Mouse (Mus musculus): ENCODE measurements around the gene Alkbh1. TPM values are rescaled to one million over a fixed set of nuclear protein-coding genes. Genes with fewer than 3 reads are reported as not detected.

The Alkbh1 gene
- total and polyA plus RNA-seq, 2 experiments from 2014 or later = 20.3 to 36.8 TPM

DNA sequence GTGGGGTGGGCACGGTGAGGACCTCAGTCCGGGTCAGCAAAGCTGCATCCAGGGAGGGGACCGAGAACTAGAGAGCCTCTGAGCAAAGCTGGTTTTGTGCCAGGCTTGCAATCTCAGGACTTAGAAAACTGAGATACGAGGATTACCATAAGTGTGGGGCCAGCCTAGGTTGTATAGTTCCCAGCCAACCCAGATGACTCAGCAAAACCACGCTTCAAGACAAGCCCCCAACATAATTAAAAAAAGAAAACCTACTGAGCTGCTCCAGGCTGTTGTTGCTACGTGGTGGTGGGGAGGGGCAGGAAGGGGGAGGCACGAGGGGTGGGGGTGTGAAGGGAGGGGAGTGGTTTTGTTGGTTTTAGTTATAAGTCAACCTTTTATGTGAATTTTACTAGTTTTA is 32.8 kb downstream of the Alkbh1 start:
- no peak overlapping the region for H3K27ac ChIP-seq (ENCODE audit: low read depth, low read length)
- H3K9me3 ChIP-seq (ENCODE audit: low read length) = no peaks in the 10 kb centered on the region
- no peak overlapping the region for H3K4me3 ChIP-seq (ENCODE audit: low read depth, low read length)
- no peak overlapping the region for H3K9ac ChIP-seq (replicated peaks; ENCODE audit: low read length, poor library complexity, severe bottlenecking)
- no peak for DNase-seq (ENCODE audit: low spot score)
- no peak overlapping the region for H3K4me2 ChIP-seq (ENCODE audit: low read depth, low read length, poor library complexity, severe bottlenecking)
- 57% methylated on average over 7 of the region's 7 CpGs for WGBS
- no peaks in the 10 kb centered on the region for H3K4me1 ChIP-seq (ENCODE audit: insufficient read depth, low read length)
- ATAC-seq (ENCODE audit: low FRiP score) = no peak
- no peaks in the 10 kb centered on the region for H3K27me3 ChIP-seq (ENCODE audit: insufficient read depth, low read length)
- no peak for TF ChIP-seq CTCF (IDR thresholded peaks at IDR 0.05)
- H3K36me3 ChIP-seq (ENCODE audit: insufficient read depth, low read length) = no peaks in the 10 kb centered on the region

DNA sequence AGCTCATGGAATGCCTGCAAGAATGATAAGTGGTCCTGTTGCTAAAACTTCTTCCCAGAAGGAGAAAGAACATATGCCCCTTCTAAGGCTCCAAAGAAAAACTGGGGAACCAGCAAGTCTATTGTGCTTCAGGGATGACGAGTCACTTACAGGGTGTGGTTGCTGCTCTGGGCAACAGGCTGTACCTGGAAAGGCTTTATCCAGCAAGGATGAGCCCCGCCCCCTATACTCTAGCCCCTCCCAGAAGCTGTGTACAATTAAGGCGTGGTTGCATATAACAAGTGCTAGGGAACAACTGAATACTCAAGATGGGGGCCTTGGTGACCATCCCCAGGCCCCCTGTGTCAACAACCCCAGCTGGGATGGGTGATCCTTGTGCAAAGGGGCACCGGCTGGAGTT is 34.7 kb downstream of the Alkbh1 start:
- DNase-seq (ENCODE audit: low spot score) = no peak
- 88% methylated on average over 4 of the region's 4 CpGs for WGBS
- Histone ChIP-seq H3K27ac (ENCODE audit: low read depth, low read length) (no peak overlapping the region), H3K4me1 (ENCODE audit: insufficient read depth, low read length) (no peaks in the 10 kb centered on the region), H3K9ac (replicated peaks; ENCODE audit: low read length, poor library complexity, severe bottlenecking) (no peak overlapping the region), H3K4me2 (ENCODE audit: low read depth, low read length, poor library complexity, severe bottlenecking) (no peak overlapping the region), H3K36me3 (ENCODE audit: insufficient read depth, low read length) (no peaks in the 10 kb centered on the region), H3K9me3 (ENCODE audit: low read length) (no peaks in the 10 kb centered on the region), H3K4me3 (ENCODE audit: low read depth, low read length) (no peak overlapping the region), H3K27me3 (ENCODE audit: insufficient read depth, low read length) (no peaks in the 10 kb centered on the region)
- ATAC-seq (ENCODE audit: low FRiP score) = no peak
- no peak for TF ChIP-seq CTCF (IDR thresholded peaks at IDR 0.05)

DNA sequence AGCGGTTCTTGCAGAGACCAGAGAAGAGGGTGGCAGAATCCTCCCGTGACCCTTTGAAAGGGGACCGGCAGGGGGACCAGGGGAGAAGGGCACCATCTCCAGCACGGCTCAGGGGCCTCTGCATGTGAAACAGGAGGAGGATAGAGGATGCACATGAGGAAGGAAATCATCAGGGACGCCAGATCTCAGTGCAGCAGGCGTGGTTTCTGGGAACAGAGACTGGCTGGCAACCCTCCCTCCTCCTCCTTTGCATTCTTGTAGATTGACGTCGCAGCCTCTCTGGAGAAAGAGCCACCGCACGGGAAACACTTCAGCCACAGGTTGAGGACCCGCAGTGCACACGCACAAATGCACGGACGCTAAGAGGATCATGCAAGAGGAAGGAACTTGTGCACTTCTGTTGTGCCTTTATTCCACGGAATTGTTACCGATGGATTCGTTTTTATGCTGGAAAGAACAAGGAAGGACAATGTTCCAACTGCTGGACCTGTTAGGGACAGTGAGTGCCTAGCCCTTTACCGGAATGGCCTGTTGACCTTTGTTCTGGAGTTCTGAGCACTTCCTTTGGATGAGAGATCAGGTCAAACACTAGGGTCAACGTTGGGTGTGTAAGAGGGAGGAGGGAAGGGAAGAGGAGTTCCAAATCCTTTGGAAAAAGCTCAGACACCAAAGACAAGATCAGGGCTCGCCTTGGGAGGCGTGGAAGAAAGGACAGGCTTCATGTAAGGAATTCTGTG is 35.8 kb downstream of the Alkbh1 start:
- H3K4me2 ChIP-seq (ENCODE audit: low read depth, low read length, poor library complexity, severe bottlenecking) = peak overlapping the region; percentile 18; the same call in 1 of the 2 replicates
- no peak for TF ChIP-seq CTCF (IDR thresholded peaks at IDR 0.05)
- ATAC-seq (ENCODE audit: low FRiP score) = no peak
- H3K27ac ChIP-seq (ENCODE audit: low read depth, low read length) = no peak overlapping the region
- no peaks in the 10 kb centered on the region for H3K9me3 ChIP-seq (ENCODE audit: low read length)
- no peak overlapping the region for H3K4me3 ChIP-seq (ENCODE audit: low read depth, low read length)
- H3K9ac ChIP-seq (replicated peaks; ENCODE audit: low read length, poor library complexity, severe bottlenecking) = 0 out of 2 replicates have a peak overlapping the region, but pooled peaks have one; percentile 8
- H3K4me1 ChIP-seq (ENCODE audit: insufficient read depth, low read length) = no peaks in the 10 kb centered on the region
- H3K27me3 ChIP-seq (ENCODE audit: insufficient read depth, low read length) = no peaks in the 10 kb centered on the region
- 45% methylated on average over 21 of the region's 21 CpGs for WGBS
- no peak for DNase-seq (ENCODE audit: low spot score)
- H3K36me3 ChIP-seq (ENCODE audit: insufficient read depth, low read length) = no peaks in the 10 kb centered on the region

DNA sequence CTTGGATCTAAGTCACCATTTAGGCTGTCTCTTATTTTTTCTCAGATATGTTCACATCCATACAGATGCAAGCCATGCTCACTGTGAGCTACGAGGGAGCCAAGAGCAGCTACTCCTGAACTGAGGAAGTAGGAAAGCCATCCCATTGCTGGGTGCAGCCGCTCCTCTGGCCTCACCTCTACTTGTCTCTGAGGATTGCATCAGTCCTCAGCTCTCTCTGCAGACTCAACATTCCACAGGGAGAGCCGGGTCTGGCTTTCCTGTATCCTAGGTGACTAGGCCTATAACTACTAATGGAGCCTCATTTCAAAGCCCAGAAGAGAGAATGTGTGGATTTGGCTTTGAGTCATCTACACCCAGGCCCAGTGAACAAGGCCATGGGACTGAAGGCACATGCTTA is 38.1 kb downstream of the Alkbh1 start:
- Histone ChIP-seq H3K4me1 (ENCODE audit: insufficient read depth, low read length) (no peaks in the 10 kb centered on the region), H3K36me3 (ENCODE audit: insufficient read depth, low read length) (no peaks in the 10 kb centered on the region), H3K27ac (ENCODE audit: low read depth, low read length) (no peak overlapping the region), H3K9me3 (ENCODE audit: low read length) (no peaks in the 10 kb centered on the region), H3K9ac (replicated peaks; ENCODE audit: low read length, poor library complexity, severe bottlenecking) (no peak overlapping the region), H3K4me2 (ENCODE audit: low read depth, low read length, poor library complexity, severe bottlenecking) (no peak overlapping the region), H3K27me3 (ENCODE audit: insufficient read depth, low read length) (no peaks in the 10 kb centered on the region), H3K4me3 (ENCODE audit: low read depth, low read length) (no peak overlapping the region)
- no peak for TF ChIP-seq CTCF (IDR thresholded peaks at IDR 0.05)
- DNase-seq (ENCODE audit: low spot score) (no peak), ATAC-seq (ENCODE audit: low FRiP score) (no peak)
- WGBS = 66% methylated on average over 3 of the region's 3 CpGs

DNA sequence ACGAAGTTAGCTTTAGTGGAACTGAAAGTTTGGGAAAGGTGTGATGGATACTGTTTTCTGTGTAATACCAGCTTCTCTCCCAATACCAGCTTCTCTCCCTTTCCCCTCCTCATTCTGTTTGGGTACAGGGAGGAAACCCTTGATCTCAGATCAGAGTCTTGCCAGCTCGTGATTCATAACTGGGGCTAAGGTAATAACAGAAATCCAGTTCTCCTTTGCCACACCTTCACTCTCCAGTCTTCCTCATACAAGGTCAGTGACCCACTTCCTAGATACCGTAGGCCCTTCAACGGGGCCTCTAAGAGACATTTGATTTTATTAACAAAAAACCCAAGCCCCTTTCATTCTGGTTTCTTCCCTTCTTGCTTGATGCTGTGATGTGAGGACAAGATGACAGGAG is 38.7 kb downstream of the Alkbh1 start:
- H3K4me2 ChIP-seq (ENCODE audit: low read depth, low read length, poor library complexity, severe bottlenecking) = no peak overlapping the region
- DNase-seq (ENCODE audit: low spot score) (no peak), ATAC-seq (ENCODE audit: low FRiP score) (no peak)
- TF ChIP-seq CTCF (IDR thresholded peaks at IDR 0.05) = no peak
- H3K27ac ChIP-seq (ENCODE audit: low read depth, low read length) = no peak overlapping the region
- H3K9me3 ChIP-seq (ENCODE audit: low read length) = no peaks in the 10 kb centered on the region
- no peak overlapping the region for H3K4me3 ChIP-seq (ENCODE audit: low read depth, low read length)
- no peaks in the 10 kb centered on the region for H3K27me3 ChIP-seq (ENCODE audit: insufficient read depth, low read length)
- H3K4me1 ChIP-seq (ENCODE audit: insufficient read depth, low read length) = no peaks in the 10 kb centered on the region
- H3K9ac ChIP-seq (replicated peaks; ENCODE audit: low read length, poor library complexity, severe bottlenecking) = no peak overlapping the region
- WGBS = 92% methylated on average over 4 of the region's 4 CpGs
- no peaks in the 10 kb centered on the region for H3K36me3 ChIP-seq (ENCODE audit: insufficient read depth, low read length)

DNA sequence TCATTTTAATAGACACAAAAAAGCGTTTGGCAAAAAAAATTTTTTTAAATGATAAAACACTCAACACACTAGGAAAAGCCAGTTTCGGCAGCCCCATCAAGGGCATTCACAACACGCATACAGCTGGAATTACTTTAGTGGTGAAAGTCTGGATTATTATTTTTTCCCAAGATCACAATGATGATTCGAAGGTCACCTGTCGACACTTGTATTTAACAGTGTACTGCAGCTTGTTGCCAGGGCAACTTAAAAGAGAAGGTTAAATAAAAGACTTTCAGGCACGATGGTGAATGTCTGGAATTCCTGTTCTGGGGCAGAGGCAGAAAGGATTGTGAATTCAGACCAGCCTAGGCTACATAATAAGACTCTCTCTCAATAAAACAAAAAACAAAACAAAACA is 41.9 kb downstream of the Alkbh1 start:
- H3K4me1 ChIP-seq (ENCODE audit: insufficient read depth, low read length) = no peaks in the 10 kb centered on the region
- no peak overlapping the region for H3K4me2 ChIP-seq (ENCODE audit: low read depth, low read length, poor library complexity, severe bottlenecking)
- no peak overlapping the region for H3K9ac ChIP-seq (replicated peaks; ENCODE audit: low read length, poor library complexity, severe bottlenecking)
- H3K27ac ChIP-seq (ENCODE audit: low read depth, low read length) = no peak overlapping the region
- no peak for TF ChIP-seq CTCF (IDR thresholded peaks at IDR 0.05)
- H3K9me3 ChIP-seq (ENCODE audit: low read length) = no peaks in the 10 kb centered on the region
- no peaks in the 10 kb centered on the region for H3K27me3 ChIP-seq (ENCODE audit: insufficient read depth, low read length)
- peak; percentile 12 for DNase-seq (ENCODE audit: low spot score)
- no peak overlapping the region for H3K4me3 ChIP-seq (ENCODE audit: low read depth, low read length)
- ATAC-seq (ENCODE audit: low FRiP score) = no peak
- no peaks in the 10 kb centered on the region for H3K36me3 ChIP-seq (ENCODE audit: insufficient read depth, low read length)
- 57% methylated on average over 6 of the region's 6 CpGs for WGBS
